Mouse (Mus musculus): ENCODE results near the gene Eef1akmt3. TPM values are rescaled to one million over a fixed set of nuclear protein-coding genes. Genes with fewer than 3 reads are reported as not detected.
A peak's percentile ranks its signal among the peaks of the same experiment; 100 is the strongest.

Gene Eef1akmt3
- polyA plus RNA-seq, 1 experiment from 2014 or later: 0.23 TPM

DNA sequence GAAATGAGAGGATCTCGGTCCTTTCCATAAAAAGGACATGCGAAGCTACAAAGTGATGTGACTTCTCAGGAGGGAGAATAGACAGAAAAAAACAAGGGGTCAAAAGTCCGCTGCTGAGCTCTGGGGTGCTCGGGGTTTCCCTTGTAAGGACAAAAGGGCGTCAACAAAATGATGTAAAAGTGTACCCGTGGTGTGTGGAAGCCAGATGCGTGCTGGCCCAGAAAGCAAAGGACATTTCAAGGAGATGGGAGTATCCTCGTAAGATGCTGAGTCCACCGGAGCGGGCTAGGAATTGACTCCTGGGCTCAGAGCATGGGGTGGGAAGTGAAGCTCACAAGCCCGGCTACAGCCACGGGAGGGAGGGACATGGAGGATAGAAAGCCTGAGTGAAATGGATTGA lies 3.7 kb downstream of the Eef1akmt3 start:
- WGBS: 71% methylated on average over 12 of the region's 12 CpGs
- no peak for DNase-seq (ENCODE audit: low spot score)
- H3K27ac ChIP-seq: no peak overlapping the region

DNA sequence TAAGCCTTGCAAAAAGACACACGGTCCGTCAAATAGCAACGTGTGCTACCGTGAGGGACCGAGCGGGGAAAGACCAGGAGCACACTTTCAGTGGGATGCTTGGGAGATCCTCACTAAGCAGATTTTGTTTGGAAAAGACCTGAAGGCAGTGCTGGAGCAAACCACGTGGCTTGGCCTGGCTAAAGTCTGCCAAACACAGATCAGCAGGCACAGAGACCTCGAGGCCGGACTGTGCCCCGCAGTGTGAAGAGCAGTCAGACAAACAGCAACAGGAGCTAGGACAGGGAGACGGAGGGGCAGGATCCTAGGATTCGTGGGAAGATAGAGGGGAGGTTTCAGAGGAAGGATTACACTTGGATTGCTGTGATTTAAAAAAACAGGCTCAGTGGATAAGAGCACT lies 5.0 kb downstream of the Eef1akmt3 start:
- Histone ChIP-seq H3K4me3 (no peak overlapping the region), H3K27ac (no peak overlapping the region), H3K27me3 (ENCODE audit: insufficient read depth, poor library complexity, severe bottlenecking) (peaks cover 34% of the 10 kb centered on the region), H3K36me3 (no peaks in the 10 kb centered on the region), H3K9me3 (no peaks in the 10 kb centered on the region), H3K4me1 (peaks cover 7% of the 10 kb centered on the region)
- no peak for DNase-seq (ENCODE audit: low spot score)
- WGBS: 78% methylated on average over 12 of the region's 12 CpGs

More for the DNA sequence above, 3.7 kb downstream of the Eef1akmt3 start:
- Histone ChIP-seq H3K4me3 (no peak overlapping the region), H3K9me3 (no peaks in the 10 kb centered on the region), H3K27me3 (ENCODE audit: insufficient read depth, poor library complexity, severe bottlenecking) (peaks cover 35% of the 10 kb centered on the region), H3K4me1 (peaks cover 19% of the 10 kb centered on the region), H3K36me3 (no peaks in the 10 kb centered on the region)

DNA sequence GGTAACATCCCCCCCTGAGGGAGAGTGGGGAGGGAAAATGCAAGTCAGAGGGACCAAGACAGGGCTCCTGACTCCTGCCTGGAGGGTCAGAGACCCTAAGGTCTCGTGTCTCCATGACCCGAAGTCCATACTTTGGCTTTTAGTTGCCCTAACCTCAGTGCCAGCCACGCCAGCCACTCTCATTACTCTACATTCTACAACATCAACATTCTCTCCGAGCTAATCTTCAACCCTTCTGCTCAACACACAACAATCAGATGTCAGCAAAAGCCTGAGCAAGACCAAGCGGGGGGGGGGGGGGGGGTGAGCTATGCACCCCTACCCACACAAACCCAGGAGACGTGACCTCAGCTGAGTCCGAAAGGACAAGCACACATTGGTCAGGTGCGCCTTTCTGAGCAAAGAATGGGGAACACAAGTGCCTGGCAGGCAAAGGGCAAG lies 8.0 kb downstream of the Eef1akmt3 start:
- Histone ChIP-seq H3K9me3 (no peaks in the 10 kb centered on the region), H3K4me3 (no peak overlapping the region), H3K27ac (no peak overlapping the region), H3K36me3 (peaks cover 11% of the 10 kb centered on the region), H3K4me1 (0 out of 2 replicates have a peak, but pooled peaks cover 3% of the 10 kb centered on the region), H3K27me3 (ENCODE audit: insufficient read depth, poor library complexity, severe bottlenecking) (0 out of 2 replicates have a peak, but pooled peaks cover 12% of the 10 kb centered on the region)
- 64% methylated on average over 8 of the region's 8 CpGs for WGBS
- DNase-seq (ENCODE audit: low spot score): no peak

GRCm38 (mm10) chr10:127030336-127031296 lies 10.7 kb downstream of the Eef1akmt3 start, which contains the start of gene Tsfm:
Gene Tsfm, minus strand, starts transcription at chr10:127030840.
- Histone ChIP-seq H3K36me3 (peaks cover 38% of the 10 kb centered on the region), H3K27me3 (ENCODE audit: insufficient read depth, poor library complexity, severe bottlenecking) (no peaks in the 10 kb centered on the region), H3K4me3 (peak within 1 kb of the TSS; percentile 78), H3K9me3 (no peaks in the 10 kb centered on the region), H3K27ac (peak within 1 kb of the TSS; percentile 96), H3K4me1 (0 out of 2 replicates have a peak, but pooled peaks cover 3% of the 10 kb centered on the region)
- DNase-seq (ENCODE audit: low spot score): peak; percentile 93
- 5% methylated on average over 56 of the region's 56 CpGs for WGBS

DNA sequence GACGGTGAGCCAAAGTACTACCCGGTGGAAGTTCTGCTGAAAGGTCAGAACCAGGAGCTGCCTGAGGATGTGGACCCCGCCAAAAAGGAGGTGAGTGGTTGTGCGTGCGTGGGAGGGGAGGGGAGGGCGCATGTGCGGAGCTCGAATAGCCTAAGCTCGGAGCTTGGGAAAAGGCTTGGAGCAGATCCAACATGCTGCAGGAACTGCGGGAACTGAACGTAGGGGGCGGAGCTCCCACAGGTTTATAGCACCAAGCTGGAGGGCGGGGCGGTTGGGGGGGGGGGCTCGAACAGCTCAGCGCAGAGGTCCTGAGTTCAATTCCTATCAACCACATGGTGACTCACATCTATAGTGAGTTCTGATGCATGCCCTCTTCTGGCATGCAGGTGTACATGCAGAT lies 22.9 kb downstream of the Eef1akmt3 start:
- peaks cover 17% of the 10 kb centered on the region for H3K36me3 ChIP-seq
- H3K4me3 ChIP-seq: no peak overlapping the region
- WGBS: 77% methylated on average over 16 of the region's 16 CpGs
- no peak overlapping the region for H3K27ac ChIP-seq
- no peaks in the 10 kb centered on the region; the same call in 1 of the 2 replicates for H3K4me1 ChIP-seq
- no peaks in the 10 kb centered on the region for H3K27me3 ChIP-seq (ENCODE audit: insufficient read depth, poor library complexity, severe bottlenecking)
- DNase-seq (ENCODE audit: low spot score): no peak
- no peaks in the 10 kb centered on the region for H3K9me3 ChIP-seq

- DNase-seq (ENCODE audit: low spot score): no peak
- Histone ChIP-seq H3K9me3 (no peaks in the 10 kb centered on the region), H3K36me3 (peaks cover 6% of the 10 kb centered on the region; the same call in 1 of the 2 replicates), H3K27me3 (ENCODE audit: insufficient read depth, poor library complexity, severe bottlenecking) (no peaks in the 10 kb centered on the region), H3K4me1 (no peaks in the 10 kb centered on the region; the same call in 1 of the 2 replicates), H3K4me3 (no peak overlapping the region), H3K27ac (no peak overlapping the region)
- 19% methylated on average over 2 of the region's 2 CpGs for WGBS
Measured at GRCm38 (mm10) chr10:127017071-127017470, 24.2 kb downstream of the Eef1akmt3 start.

GRCm38 (mm10) chr10:127016488-127016887 lies 24.8 kb downstream of the Eef1akmt3 start:
- Histone ChIP-seq H3K27ac (no peak overlapping the region), H3K9me3 (no peaks in the 10 kb centered on the region), H3K27me3 (ENCODE audit: insufficient read depth, poor library complexity, severe bottlenecking) (no peaks in the 10 kb centered on the region), H3K4me1 (no peaks in the 10 kb centered on the region; the same call in 1 of the 2 replicates), H3K36me3 (no peaks in the 10 kb centered on the region), H3K4me3 (no peak overlapping the region)
- no peak for DNase-seq (ENCODE audit: low spot score)
- 51% methylated on average over 5 of the region's 5 CpGs for WGBS

DNA sequence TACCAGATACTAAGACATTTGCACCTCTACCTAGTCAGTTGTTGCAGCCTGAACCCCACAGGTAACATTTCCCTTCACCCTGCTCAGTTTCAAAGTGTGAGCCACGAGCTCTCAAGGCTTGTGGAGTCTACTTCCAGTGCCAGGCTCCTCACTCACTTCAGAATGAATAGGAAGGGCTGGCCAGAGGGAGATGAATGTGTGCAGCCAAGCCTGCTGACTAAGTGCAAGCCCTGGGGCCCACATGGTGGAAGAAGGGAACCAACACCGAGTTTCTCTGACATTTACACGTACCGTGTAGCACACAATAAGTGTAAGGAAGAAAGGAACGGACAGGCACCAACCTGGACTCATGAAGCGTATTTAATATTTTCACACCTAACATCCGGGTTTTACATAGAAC lies 37.5 kb downstream of the Eef1akmt3 start:
- Histone ChIP-seq H3K36me3 (peaks cover 18% of the 10 kb centered on the region), H3K4me1 (peaks cover 7% of the 10 kb centered on the region), H3K27ac (no peak overlapping the region), H3K9me3 (no peaks in the 10 kb centered on the region), H3K4me3 (no peak overlapping the region), H3K27me3 (ENCODE audit: insufficient read depth, poor library complexity, severe bottlenecking) (no peaks in the 10 kb centered on the region)
- 83% methylated on average over 7 of the region's 7 CpGs for WGBS
- DNase-seq (ENCODE audit: low spot score): no peak

DNA sequence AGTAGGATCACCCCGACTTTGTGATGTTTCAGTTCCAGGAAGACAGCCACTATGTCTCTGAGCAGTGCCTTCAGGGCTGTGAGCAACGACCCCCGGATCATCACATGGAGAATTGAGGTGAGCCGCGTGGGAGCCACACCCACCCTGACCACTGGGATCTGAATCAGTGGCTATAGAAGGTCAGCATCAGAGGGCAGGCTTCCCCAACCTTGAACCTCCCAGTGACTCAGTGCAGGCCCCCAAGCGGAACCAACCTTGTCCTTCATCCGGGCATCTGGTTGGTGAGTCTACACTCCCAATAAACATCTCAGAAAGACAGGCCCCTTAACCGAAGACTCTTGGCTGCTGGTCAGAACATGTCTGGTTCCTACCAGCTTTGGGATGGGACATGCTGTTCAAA lies 38.0 kb downstream of the Eef1akmt3 start:
- H3K4me1 ChIP-seq: peaks cover 7% of the 10 kb centered on the region
- WGBS: 77% methylated on average over 8 of the region's 8 CpGs
- H3K27ac ChIP-seq: no peak overlapping the region
- no peak overlapping the region for H3K4me3 ChIP-seq
- H3K27me3 ChIP-seq (ENCODE audit: insufficient read depth, poor library complexity, severe bottlenecking): no peaks in the 10 kb centered on the region
- no peak for DNase-seq (ENCODE audit: low spot score)
- no peaks in the 10 kb centered on the region for H3K9me3 ChIP-seq
- peaks cover 23% of the 10 kb centered on the region for H3K36me3 ChIP-seq

DNA sequence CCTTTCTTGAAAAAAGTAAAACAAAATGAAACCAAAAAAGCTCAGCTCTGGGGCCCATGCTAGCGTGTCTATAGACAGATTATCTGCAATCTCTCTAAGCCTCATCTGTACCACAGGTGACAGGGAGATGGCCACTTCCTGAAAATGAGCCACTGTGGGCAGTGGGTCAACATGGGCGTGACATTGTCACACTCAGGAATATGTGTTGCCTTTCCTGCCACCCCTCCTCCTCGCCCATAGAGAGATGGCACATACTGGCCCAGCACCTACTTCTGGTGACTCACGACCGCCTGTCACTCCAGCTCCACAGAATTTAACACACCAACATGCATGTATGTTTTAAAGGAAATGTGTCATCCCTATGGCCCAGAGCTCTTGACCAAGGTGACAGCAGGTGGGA lies 38.5 kb downstream of the Eef1akmt3 start:
- Histone ChIP-seq H3K4me1 (peaks cover 4% of the 10 kb centered on the region), H3K4me3 (no peak overlapping the region), H3K27ac (no peak overlapping the region), H3K9me3 (no peaks in the 10 kb centered on the region), H3K27me3 (ENCODE audit: insufficient read depth, poor library complexity, severe bottlenecking) (no peaks in the 10 kb centered on the region), H3K36me3 (peaks cover 28% of the 10 kb centered on the region)
- WGBS: 88% methylated on average over 5 of the region's 5 CpGs
- no peak for DNase-seq (ENCODE audit: low spot score)

DNA sequence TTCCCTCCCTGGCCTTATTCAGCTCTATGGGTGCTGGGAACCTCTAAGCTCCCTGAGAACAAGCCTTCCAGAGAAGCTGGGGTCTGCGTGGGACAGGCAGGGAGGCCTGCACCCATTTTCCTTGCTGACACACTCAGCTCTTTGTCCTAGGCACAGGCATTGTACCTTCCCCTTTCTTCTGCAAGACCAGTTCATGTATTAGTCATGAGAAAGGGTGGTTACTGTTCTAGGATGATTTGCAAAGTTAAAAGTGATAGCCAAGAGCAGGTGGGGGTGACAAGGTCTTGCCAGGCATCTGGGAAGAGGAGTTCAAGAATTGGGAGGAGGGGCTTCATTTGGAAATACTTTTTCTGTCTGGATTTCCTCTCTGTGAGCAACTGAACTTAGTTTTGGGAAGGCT lies 39.3 kb downstream of the Eef1akmt3 start:
- DNase-seq (ENCODE audit: low spot score): no peak
- Histone ChIP-seq H3K4me1 (no peaks in the 10 kb centered on the region; the same call in 1 of the 2 replicates), H3K36me3 (peaks cover 35% of the 10 kb centered on the region), H3K4me3 (no peak overlapping the region), H3K27ac (no peak overlapping the region), H3K9me3 (no peaks in the 10 kb centered on the region), H3K27me3 (ENCODE audit: insufficient read depth, poor library complexity, severe bottlenecking) (no peaks in the 10 kb centered on the region)
- WGBS: 65% methylated on average over 1 of the region's 1 CpGs

GRCm38 (mm10) chr10:127001297-127001696 lies 40.0 kb downstream of the Eef1akmt3 start:
- H3K4me1 ChIP-seq: no peaks in the 10 kb centered on the region; the same call in 1 of the 2 replicates
- H3K27me3 ChIP-seq (ENCODE audit: insufficient read depth, poor library complexity, severe bottlenecking): no peaks in the 10 kb centered on the region
- no peaks in the 10 kb centered on the region for H3K9me3 ChIP-seq
- peaks cover 35% of the 10 kb centered on the region for H3K36me3 ChIP-seq
- no peak for DNase-seq (ENCODE audit: low spot score)
- no peak overlapping the region for H3K4me3 ChIP-seq
- H3K27ac ChIP-seq: no peak overlapping the region
- 86% methylated on average over 9 of the region's 9 CpGs for WGBS

DNA sequence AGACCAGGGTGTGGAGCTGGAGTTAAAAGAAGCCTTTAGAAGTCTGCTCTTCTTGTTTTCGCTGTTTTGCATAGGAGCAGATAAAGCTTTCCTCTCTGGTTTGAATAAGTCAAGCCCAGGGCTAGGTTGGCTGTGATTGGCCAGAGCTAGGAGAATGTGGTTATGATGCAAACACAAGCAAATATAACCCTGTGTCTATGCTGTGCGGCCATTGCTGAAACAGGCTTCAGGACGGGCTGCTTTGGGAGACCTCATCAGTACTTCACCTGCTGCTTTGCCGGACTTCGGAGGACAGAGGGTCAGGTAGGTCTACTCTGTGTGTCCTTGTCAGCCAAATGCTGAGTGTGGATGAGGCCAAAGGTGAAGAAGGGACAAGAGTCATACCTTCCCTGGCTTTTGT lies 40.8 kb downstream of the Eef1akmt3 start, which contains the start of gene Avil:
Avil (plus strand) TSS at position 181 of the 400 bp plus-strand sequence.
- peaks cover 43% of the 10 kb centered on the region for H3K36me3 ChIP-seq
- H3K9me3 ChIP-seq: no peaks in the 10 kb centered on the region
- H3K4me3 ChIP-seq: no peak within 1 kb of the TSS
- H3K27me3 ChIP-seq (ENCODE audit: insufficient read depth, poor library complexity, severe bottlenecking): no peaks in the 10 kb centered on the region
- WGBS: 92% methylated on average over 5 of the region's 5 CpGs
- no peak within 1 kb of the TSS for H3K27ac ChIP-seq
- no peak for DNase-seq (ENCODE audit: low spot score)
- no peaks in the 10 kb centered on the region; the same call in 1 of the 2 replicates for H3K4me1 ChIP-seq

Data from heart, embryonic 10.5 days (tissue).